Mouse (Mus musculus) lung, embryonic 16.5 days (tissue): Measurements from ENCODE around the gene Nf1. TPM values are rescaled to one million over a fixed set of nuclear protein-coding genes. Genes with fewer than 3 reads are reported as not detected.

ENCODE experiments used
- ATAC-seq: fragments of 200-750 bp; cut with Nextera tagmentation; 2 replicates; pipeline ENCODE4 v1.8.0; 2017; ENCODE audit warnings: low read depth, mild to moderate bottlenecking, moderate library complexity
- H3K27ac ChIP-seq: fragments of 300-500 bp; sonication (generic); 2 replicates; pipeline ENCODE4 v1.5.1; 2014; ENCODE audit warnings: mild to moderate bottlenecking, control low read depth, low read length
- H3K27me3 ChIP-seq: fragments of 300-500 bp; sonication (generic); 2 replicates; pipeline ENCODE4 v1.6.1; 2014; ENCODE audit warnings: low read depth, low read length, mixed read lengths; ENCODE audit not compliant: control insufficient read depth, insufficient read depth
- H3K36me3 ChIP-seq: fragments of 300-500 bp; sonication (generic); 2 replicates; pipeline ENCODE4 v1.6.1; 2014; ENCODE audit warnings: low read length; ENCODE audit not compliant: control insufficient read depth, insufficient read depth
- H3K4me1 ChIP-seq: fragments of 300-500 bp; sonication (generic); replicated peaks from 2 replicates; pipeline ENCODE4 v1.6.1; 2014; ENCODE audit warnings: low read length, mixed read lengths; ENCODE audit not compliant: control insufficient read depth, insufficient read depth
- H3K4me2 ChIP-seq: fragments of 300-500 bp; sonication (generic); 2 replicates; pipeline ENCODE4 v1.6.1; 2014; ENCODE audit warnings: low read depth, low read length, control low read depth
- H3K4me3 ChIP-seq: fragments of 300-500 bp; sonication (generic); 2 replicates; pipeline ENCODE4 v1.5.1; 2014; ENCODE audit warnings: mild to moderate bottlenecking, low read length, control low read depth
- H3K9ac ChIP-seq: fragments of 300-500 bp; sonication (generic); 2 replicates; pipeline ENCODE4 v1.6.1; 2014; ENCODE audit warnings: low read length, control low read depth
- H3K9me3 ChIP-seq: fragments of 300-500 bp; sonication (generic); 2 replicates; pipeline ENCODE4 v1.6.1; 2016; ENCODE audit warnings: low read length; ENCODE audit not compliant: control insufficient read depth
- WGBS: fragments of 180-500 bp; shearing (Covaris S2); extraction: QIAGEN DNeasy Blood & Tissue Kit; methylation state at CpG from one replicate; pipeline ENCODE4 v1.1.7; 2014; 5-methylcytosine and 5-hydroxymethylcytosine counted together
- polyA plus RNA-seq: library from polyadenylated mRNA; unstranded; fragments of >200 nt; fragmentation: Nextera tagmentation; extraction: Ambion mirVana; gene quantifications from 2 replicates; pipeline ENCODE4 v1.2.1, GENCODE M21; 2015

Nf1 gene
- polyA plus RNA-seq, 1 experiment from 2014 or later = 5.8 TPM

GRCm38 (mm10) chr11:79323985-79324685 lies 15.4 kb upstream of the Nf1 start:
- H3K36me3 ChIP-seq = no peaks in the 10 kb centered on the region
- peaks cover 9% of the 10 kb centered on the region; the same call in 1 of the 2 replicates for H3K4me1 ChIP-seq
- ATAC-seq = no peak
- no peak overlapping the region for H3K4me3 ChIP-seq
- peak overlapping the region; percentile 3; the same call in 1 of the 2 replicates for H3K27ac ChIP-seq
- no peak overlapping the region for H3K9ac ChIP-seq
- H3K4me2 ChIP-seq = no peak overlapping the region
- H3K9me3 ChIP-seq = no peaks in the 10 kb centered on the region
- 54% methylated on average over 12 of the region's 12 CpGs for WGBS
- no peaks in the 10 kb centered on the region for H3K27me3 ChIP-seq

- H3K9me3 ChIP-seq = no peaks in the 10 kb centered on the region
- peak; percentile 56; the same call in 1 of the 2 replicates for ATAC-seq
- H3K27me3 ChIP-seq = no peaks in the 10 kb centered on the region
- H3K4me3 ChIP-seq = no peak overlapping the region
- no peak overlapping the region for H3K4me2 ChIP-seq
- no peak overlapping the region for H3K27ac ChIP-seq
- WGBS = 76% methylated on average over 8 of the region's 8 CpGs
- H3K9ac ChIP-seq = no peak overlapping the region
- peaks cover 4% of the 10 kb centered on the region; the same call in 1 of the 2 replicates for H3K4me1 ChIP-seq
- no peaks in the 10 kb centered on the region for H3K36me3 ChIP-seq
Measured at GRCm38 (mm10) chr11:79325663-79326062, 13.8 kb upstream of the Nf1 start.

- peaks cover 4% of the 10 kb centered on the region; the same call in 1 of the 2 replicates for H3K4me1 ChIP-seq
- no peak overlapping the region for H3K4me2 ChIP-seq
- H3K9me3 ChIP-seq = no peaks in the 10 kb centered on the region
- no peak overlapping the region for H3K4me3 ChIP-seq
- no peak for ATAC-seq
- H3K36me3 ChIP-seq = no peaks in the 10 kb centered on the region
- H3K9ac ChIP-seq = no peak overlapping the region
- peak overlapping the region; percentile 10; the same call in 1 of the 2 replicates for H3K27ac ChIP-seq
- 19% methylated on average over 4 of the region's 4 CpGs for WGBS
- H3K27me3 ChIP-seq = no peaks in the 10 kb centered on the region
Measured at GRCm38 (mm10) chr11:79327106-79327505, 12.4 kb upstream of the Nf1 start.

- Histone ChIP-seq H3K9me3 (no peaks in the 10 kb centered on the region), H3K27me3 (no peaks in the 10 kb centered on the region), H3K4me2 (no peak overlapping the region), H3K4me3 (no peak overlapping the region), H3K27ac (no peak overlapping the region), H3K9ac (no peak overlapping the region), H3K4me1 (peaks cover 4% of the 10 kb centered on the region; the same call in 1 of the 2 replicates), H3K36me3 (no peaks in the 10 kb centered on the region)
- WGBS = 82% methylated on average over 4 of the region's 4 CpGs
- no peak for ATAC-seq
Measured at GRCm38 (mm10) chr11:79328060-79328459, 11.4 kb upstream of the Nf1 start.

GRCm38 (mm10) chr11:79329585-79329984 lies 9.9 kb upstream of the Nf1 start:
- ATAC-seq = no peak
- no peaks in the 10 kb centered on the region for H3K36me3 ChIP-seq
- no peak overlapping the region for H3K4me3 ChIP-seq
- no peaks in the 10 kb centered on the region for H3K27me3 ChIP-seq
- H3K27ac ChIP-seq = no peak overlapping the region
- H3K9ac ChIP-seq = no peak overlapping the region
- no peaks in the 10 kb centered on the region for H3K9me3 ChIP-seq
- 93% methylated on average over 1 of the region's 1 CpGs for WGBS
- no peak overlapping the region for H3K4me2 ChIP-seq
- peaks cover 4% of the 10 kb centered on the region; the same call in 1 of the 2 replicates for H3K4me1 ChIP-seq

- no peaks in the 10 kb centered on the region for H3K27me3 ChIP-seq
- no peak overlapping the region for H3K27ac ChIP-seq
- no peak overlapping the region for H3K4me3 ChIP-seq
- H3K4me1 ChIP-seq = peaks cover 3% of the 10 kb centered on the region; the same call in 1 of the 2 replicates
- WGBS = 90% methylated on average over 6 of the region's 6 CpGs
- no peak for ATAC-seq
- H3K9ac ChIP-seq = no peak overlapping the region
- H3K4me2 ChIP-seq = no peak overlapping the region
- H3K9me3 ChIP-seq = no peaks in the 10 kb centered on the region
- H3K36me3 ChIP-seq = no peaks in the 10 kb centered on the region
Measured at GRCm38 (mm10) chr11:79335077-79335476, 4.4 kb upstream of the Nf1 start.

- Histone ChIP-seq H3K27me3 (no peaks in the 10 kb centered on the region), H3K4me1 (peaks cover 9% of the 10 kb centered on the region; the same call in 1 of the 2 replicates), H3K4me3 (no peak overlapping the region), H3K9ac (no peak overlapping the region), H3K27ac (no peak overlapping the region), H3K9me3 (no peaks in the 10 kb centered on the region), H3K4me2 (no peak overlapping the region), H3K36me3 (no peaks in the 10 kb centered on the region)
- 87% methylated on average over 5 of the region's 5 CpGs for WGBS
- no peak for ATAC-seq
Measured at GRCm38 (mm10) chr11:79336722-79337267, 2.7 kb upstream of the Nf1 start.

GRCm38 (mm10) chr11:79338621-79339020 lies 872 bp upstream of the Nf1 start:
- Histone ChIP-seq H3K4me1 (peaks cover 9% of the 10 kb centered on the region; the same call in 1 of the 2 replicates), H3K27ac (no peak overlapping the region; the same call in 1 of the 2 replicates), H3K9ac (peak overlapping the region; percentile 98), H3K4me2 (peak overlapping the region; percentile 70), H3K4me3 (peak overlapping the region; percentile 96), H3K36me3 (no peaks in the 10 kb centered on the region; the same call in 1 of the 2 replicates), H3K27me3 (no peaks in the 10 kb centered on the region), H3K9me3 (no peaks in the 10 kb centered on the region)
- WGBS = 40% methylated on average over 4 of the region's 4 CpGs
- ATAC-seq = no peak
